Mouse (Mus musculus) ES-E14 (cell line): ENCODE measurements around the gene Mycl. TPM values are rescaled to one million over a fixed set of nuclear protein-coding genes. Genes with fewer than 3 reads are reported as not detected.
"Not testable (repeated sequence)": the region's sequence is repeated elsewhere in the genome, so short reads cannot be mapped to it uniquely, and the experiment has no call there.

Source experiments
- DNase-seq: peaks from one replicate; pipeline ENCODE4 v3.0.0-alpha.2; 2013; ENCODE audit warnings: low read depth, low spot score
- H3K27ac ChIP-seq: 2 replicates; pipeline ENCODE4 v1.5.1; 2012; ENCODE audit warnings: low read depth, mild to moderate bottlenecking, low read length, moderate library complexity, mixed read lengths; ENCODE audit not compliant: poor library complexity, insufficient read depth, severe bottlenecking
- H3K36me3 ChIP-seq: 2 replicates; pipeline ENCODE4 v1.6.1; 2012; ENCODE audit warnings: mild to moderate bottlenecking, low read length, moderate library complexity, mixed read lengths; ENCODE audit not compliant: control insufficient read depth, poor library complexity, insufficient read depth, severe bottlenecking
- H3K4me1 ChIP-seq, 2 experiments: fragments of 150-350 bp in 1 of 2; sonication (generic) in 1 of 2; 2 replicates each; pipeline ENCODE4 v1.6.1; 2012; ENCODE audit warnings: low read length in 2 of 2, mild to moderate bottlenecking in 1 of 2, mixed read lengths in 1 of 2; ENCODE audit not compliant: control insufficient read depth in 2 of 2, insufficient read depth in 2 of 2, poor library complexity in 1 of 2
- H3K4me3 ChIP-seq, 2 experiments: fragments of 150-350 bp in 1 of 2; sonication (generic) in 1 of 2; 2 replicates each; pipeline ENCODE4 v1.5.1; 2012; ENCODE audit warnings: low read length in 2 of 2, low read depth in 1 of 2, mild to moderate bottlenecking in 1 of 2, mixed read lengths in 1 of 2; ENCODE audit not compliant: insufficient read depth in 1 of 2, poor library complexity in 1 of 2, severe bottlenecking in 1 of 2
- H3K9ac ChIP-seq: 2 replicates; pipeline ENCODE4 v1.6.1; 2012; ENCODE audit warnings: low read depth, mild to moderate bottlenecking, low read length, mixed read lengths; ENCODE audit not compliant: poor library complexity, insufficient read depth, severe bottlenecking
- H3K9me3 ChIP-seq: fragments of 150-350 bp; sonication (generic); 2 replicates; pipeline ENCODE4 v1.6.1; 2012; ENCODE audit warnings: low read depth, mild to moderate bottlenecking, low read length; ENCODE audit not compliant: control insufficient read depth, insufficient read depth
- CHD2 ChIP-seq: IDR thresholded peaks from 2 replicates; pipeline ENCODE4 v1.6.1; 2014; ENCODE audit warnings: mild to moderate bottlenecking, low read depth, low read length, inconsistent platforms
- HCFC1 ChIP-seq: IDR thresholded peaks from 2 replicates; pipeline ENCODE4 v1.6.1; 2012; ENCODE audit warnings: low read length, inconsistent platforms, borderline replicate concordance; ENCODE audit not compliant: insufficient read depth
- MAFK ChIP-seq: IDR thresholded peaks from 2 replicates; pipeline ENCODE4 v1.6.1; 2014; ENCODE audit warnings: mild to moderate bottlenecking, low read depth, low read length, inconsistent platforms; ENCODE audit not compliant: insufficient read depth
- ZC3H11A ChIP-seq: IDR thresholded peaks from 2 replicates; pipeline ENCODE4 v1.6.1; 2012; ENCODE audit warnings: low read depth, mild to moderate bottlenecking, inconsistent platforms, low read length, borderline replicate concordance
- ZNF384 ChIP-seq: IDR thresholded peaks from 2 replicates; pipeline ENCODE4 v1.6.1; 2012; ENCODE audit warnings: low read depth, low read length, inconsistent platforms
- in situ Hi-C, 2 experiments: fragments of 600-800 bp; cut with MboI; formaldehyde crosslinking; loops; one replicate each; pipeline ENCODE4 v1.15.1; 2025; ENCODE audit warnings: low sequenced_read_pairs in 2 of 2, inconsistent platforms in 1 of 2; ENCODE audit not compliant: unreplicated experiment in 2 of 2
- total RNA-seq: library from RNA; depleted of rRNA; stranded (reverse); fragments of 300-350 nt; gene quantifications from 2 replicates; pipeline ENCODE4 v1.2.3, GENCODE M21; 2012

Mycl gene
- total RNA-seq, 1 experiment, result 7.3 TPM

DNA sequence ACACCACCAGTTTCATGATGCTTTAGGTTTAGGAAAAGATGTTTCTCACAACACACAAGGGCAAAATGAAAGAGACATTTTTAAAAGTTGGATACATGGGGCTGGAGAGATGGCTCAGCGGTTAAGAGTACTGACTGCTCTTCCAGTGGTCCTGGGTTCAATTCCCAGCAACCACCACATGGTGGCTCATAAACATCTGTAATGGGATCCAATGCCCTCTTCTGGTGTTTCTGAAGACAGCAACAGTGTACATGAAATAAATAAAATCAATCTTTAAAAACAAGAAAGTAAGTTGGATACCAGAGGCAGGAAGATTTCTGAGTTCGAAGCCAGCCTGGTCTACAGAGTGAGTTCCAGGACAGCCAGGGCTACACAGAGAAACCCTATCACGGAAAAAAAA is 7.4 kb upstream of the Mycl start:
- H3K36me3 ChIP-seq, H3K27ac ChIP-seq, H3K9me3 ChIP-seq, H3K9ac ChIP-seq, H3K4me1 ChIP-seq, DNase-seq, H3K4me3 ChIP-seq, in situ Hi-C loops: not testable (repeated sequence)
- TF ChIP-seq ZNF384, result peak; percentile 34; the same call in 1 of the 2 replicates
- TF ChIP-seq ZC3H11A, result 0 out of 2 replicates have a peak, but pooled peaks have one; percentile 27

DNA sequence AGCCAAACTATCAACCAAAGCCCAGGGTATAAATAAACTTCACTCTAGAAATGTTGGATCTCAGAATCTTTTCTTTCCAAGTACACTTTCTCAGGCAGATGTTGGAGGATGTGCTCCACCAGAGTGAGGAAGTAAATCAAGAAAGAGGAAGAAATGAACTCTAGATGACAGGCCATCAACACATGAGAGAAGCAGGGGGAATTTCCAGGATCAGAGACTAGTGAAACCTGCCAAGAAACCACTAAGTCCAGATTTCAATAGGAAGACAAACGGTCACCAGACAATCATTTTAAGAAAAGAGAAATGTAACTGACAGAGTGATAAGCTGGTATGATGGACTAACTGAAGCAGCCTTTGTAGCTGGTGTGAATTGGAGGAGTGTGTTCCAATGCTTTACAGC is 4.3 kb upstream of the Mycl start:
- Histone ChIP-seq H3K9me3 (no peaks in the 10 kb centered on the region), H3K27ac (no peak overlapping the region), H3K36me3 (no peaks in the 10 kb centered on the region), H3K4me1 (0 out of 4 replicates have a peak, but pooled peaks cover 0 to 2% of the 10 kb centered on the region in 2 experiments), H3K9ac (no peak overlapping the region), H3K4me3 (no peak overlapping the region)
- TF ChIP-seq ZNF384 (no peak), HCFC1 (no peak), MAFK (no peak), CHD2 (no peak), ZC3H11A (no peak)
- in situ Hi-C loops, result loop anchor here in 1 of 2 experiments (10.0 kb wide), 1 partner anchor 94 kb away; no protein-coding TSS in a partner anchor
- DNase-seq, result no peak

DNA sequence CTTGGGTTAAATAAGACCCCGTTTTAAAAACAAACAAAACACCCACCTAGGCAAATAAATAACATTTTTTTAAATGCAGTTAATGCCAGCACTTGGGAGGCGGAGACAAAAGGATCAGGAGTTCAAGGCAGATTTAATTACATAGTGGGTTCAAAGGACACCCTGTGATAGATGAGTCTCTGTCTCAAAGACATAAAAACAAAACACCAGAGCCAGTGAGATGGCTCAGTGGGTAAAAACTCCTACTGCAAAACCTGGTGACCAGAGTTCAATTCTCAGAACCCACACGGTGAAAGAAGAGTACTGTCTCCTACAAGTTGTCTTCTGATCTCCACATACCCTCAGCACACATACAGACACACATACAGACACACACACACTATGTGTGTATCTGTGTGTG is 3.2 kb upstream of the Mycl start:
- Histone ChIP-seq H3K27ac (no peak overlapping the region), H3K9me3 (no peaks in the 10 kb centered on the region), H3K36me3 (no peaks in the 10 kb centered on the region), H3K9ac (no peak overlapping the region), H3K4me3 (no peak overlapping the region), H3K4me1 (0 out of 4 replicates have a peak, but pooled peaks cover 0 to 2% of the 10 kb centered on the region in 2 experiments)
- TF ChIP-seq ZC3H11A (no peak), ZNF384 (no peak), MAFK (no peak)
- in situ Hi-C loops, result loop anchor here in 1 of 2 experiments (10.0 kb wide), 1 partner anchor 93 kb away; no protein-coding TSS in a partner anchor
- DNase-seq, result no peak

DNA sequence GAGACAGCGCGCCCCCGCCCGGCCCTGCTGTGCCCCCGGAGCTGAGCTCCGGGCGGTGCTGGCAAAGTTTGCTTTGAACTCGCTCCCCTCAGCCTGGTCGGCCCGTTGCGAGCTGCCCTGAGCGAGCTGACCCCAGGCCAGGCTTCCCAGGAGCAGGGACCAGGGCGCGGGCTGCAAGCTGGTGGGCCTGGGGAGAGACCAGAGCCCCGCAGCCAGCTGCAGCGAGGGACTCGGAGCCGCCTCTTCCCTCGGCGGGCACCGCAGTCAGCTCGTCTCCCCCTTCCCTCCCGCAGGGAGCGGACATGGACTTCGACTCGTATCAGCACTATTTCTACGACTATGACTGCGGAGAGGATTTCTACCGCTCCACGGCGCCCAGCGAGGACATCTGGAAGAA is 767 bp downstream of the Mycl start:
- in situ Hi-C loops, result loop anchor here in 1 of 2 experiments (10.0 kb wide), 1 partner anchor 89 kb away; no protein-coding TSS in a partner anchor
- Histone ChIP-seq H3K4me3 (peak overlapping the region; percentile 70 to 75), H3K9me3 (no peaks in the 10 kb centered on the region), H3K27ac (no peak overlapping the region; the same call in 1 of the 2 replicates), H3K4me1 (peaks cover 5 to 22% of the 10 kb centered on the region in 2 experiments), H3K9ac (peak overlapping the region; percentile 68), H3K36me3 (no peaks in the 10 kb centered on the region; the same call in 1 of the 2 replicates)
- TF ChIP-seq MAFK, result no peak
- TF ChIP-seq CHD2, result no peak
- TF ChIP-seq ZNF384, result no peak
- no peak for TF ChIP-seq HCFC1
- TF ChIP-seq ZC3H11A, result no peak
- DNase-seq, result no peak
